Mouse (Mus musculus) ES-Bruce4 (cell line): ENCODE measurements around the gene Slc7a11.
"Not testable (repeated sequence)": the region's sequence is repeated elsewhere in the genome, so short reads cannot be mapped to it uniquely, and the experiment has no call there.

Source experiments
- CTCF ChIP-seq: IDR thresholded peaks from one replicate; pipeline ENCODE4 v1.8.1; 2011; ENCODE audit warnings: low read depth, low read length
- EP300 ChIP-seq: IDR thresholded peaks from 2 replicates; pipeline ENCODE4 v1.6.1; 2011; ENCODE audit warnings: low read depth, low read length; ENCODE audit not compliant: insufficient read depth
- POLR2A ChIP-seq: IDR thresholded peaks from one replicate; pipeline ENCODE4 v1.8.1; 2011; ENCODE audit warnings: low read length; ENCODE audit not compliant: insufficient read depth

GRCm38 (mm10) chr3:50438081-50438480, 5.3 kb downstream of the Slc7a11 start:
- TF ChIP-seq EP300, POLR2A, CTCF: not testable (repeated sequence)
